Mouse (Mus musculus): ENCODE data around the gene Wnt1. TPM values are rescaled to one million over a fixed set of nuclear protein-coding genes. Genes with fewer than 3 reads are reported as not detected.
A peak's percentile ranks its signal among the peaks of the same experiment; 100 is the strongest.

Gene Wnt1
- polyA plus RNA-seq, 1 experiment from 2014 or later: 0.06 TPM

DNA sequence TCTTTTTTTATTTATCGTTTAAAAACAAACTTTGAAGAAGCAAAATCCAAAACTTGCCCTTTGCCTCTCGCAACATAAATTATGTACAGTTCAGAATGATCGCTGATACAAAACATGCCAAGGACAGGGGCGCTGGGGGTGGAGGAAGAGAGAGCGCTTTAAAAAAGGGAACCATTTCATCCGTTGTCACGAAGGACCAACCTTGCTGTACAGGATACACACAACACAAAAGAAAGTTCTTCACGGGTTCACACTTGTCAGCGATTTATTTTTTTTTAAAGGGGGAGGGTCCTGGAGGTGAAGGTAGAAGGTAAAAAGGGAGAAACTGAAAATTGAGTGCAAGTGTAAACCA, 42.0 kb downstream of the Wnt1 start:
- ATAC-seq (ENCODE audit: insufficient number of reproducible peaks, low FRiP score, low TSS enrichment, low read depth): no peak
- Histone ChIP-seq H3K9me3 (no peaks in the 10 kb centered on the region), H3K27me3 (no peaks in the 10 kb centered on the region), H3K27ac (peak overlapping the region; percentile 97), H3K4me2 (peak overlapping the region; percentile 52), H3K9ac (0 out of 2 replicates have a peak overlapping the region, but pooled peaks have one; percentile 17), H3K4me1 (peaks cover 20% of the 10 kb centered on the region), H3K4me3 (peak overlapping the region; percentile 76), H3K36me3 (peaks cover 55% of the 10 kb centered on the region)
- WGBS: 10% methylated on average over 9 of the region's 9 CpGs

DNA sequence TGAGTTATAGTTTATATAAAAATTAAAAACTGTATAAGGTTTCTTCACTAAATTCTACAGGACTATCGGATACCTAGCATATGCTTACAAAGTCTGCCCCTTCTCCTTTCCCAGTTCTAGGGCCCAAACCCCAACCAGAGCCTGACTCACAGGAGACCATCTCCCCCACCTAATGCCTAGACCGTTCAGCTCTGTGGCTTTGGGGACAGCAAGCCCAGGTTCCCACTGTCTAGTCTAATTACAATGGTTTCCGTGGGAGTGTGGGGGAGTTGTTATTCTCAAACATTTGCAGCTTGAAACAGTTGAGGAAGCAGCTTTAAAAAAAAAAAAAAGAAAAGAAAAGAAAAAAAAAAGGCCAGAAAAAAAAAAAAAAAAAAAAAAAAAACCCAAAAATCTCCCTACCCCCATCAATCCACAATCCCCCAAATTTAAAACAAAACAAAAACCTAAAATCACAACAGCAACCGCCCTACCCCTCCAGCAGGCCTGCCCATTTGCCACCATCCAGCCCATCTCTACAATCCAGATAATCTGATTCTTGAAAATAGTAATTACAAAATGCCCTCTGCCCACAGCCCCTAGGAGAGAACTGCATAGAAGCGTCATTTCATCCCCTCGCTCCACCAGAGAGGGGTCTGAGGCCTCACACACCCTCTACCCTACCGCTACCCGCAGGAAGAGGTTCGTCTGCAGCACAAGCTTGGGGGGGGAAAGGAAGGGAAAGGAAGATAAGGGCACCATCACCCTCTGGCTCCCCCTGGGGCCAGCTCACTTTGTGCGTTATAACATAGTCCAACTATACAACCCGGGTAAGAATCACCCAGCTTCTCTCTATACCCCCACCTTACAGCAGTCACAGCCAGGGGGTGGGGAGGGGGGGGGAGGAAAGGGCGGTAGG, 42.8 kb downstream of the Wnt1 start:
- H3K4me3 ChIP-seq: 0 out of 2 replicates have a peak overlapping the region, but pooled peaks have one; percentile 76
- H3K4me2 ChIP-seq: no peak overlapping the region
- peaks cover 20% of the 10 kb centered on the region for H3K4me1 ChIP-seq
- H3K36me3 ChIP-seq: peaks cover 56% of the 10 kb centered on the region
- no peak overlapping the region for H3K9ac ChIP-seq
- H3K27ac ChIP-seq: peak overlapping the region; percentile 97
- no peaks in the 10 kb centered on the region for H3K27me3 ChIP-seq
- H3K9me3 ChIP-seq: no peaks in the 10 kb centered on the region
- ATAC-seq (ENCODE audit: insufficient number of reproducible peaks, low FRiP score, low TSS enrichment, low read depth): no peak
- 59% methylated on average over 12 of the region's 12 CpGs for WGBS

DNA sequence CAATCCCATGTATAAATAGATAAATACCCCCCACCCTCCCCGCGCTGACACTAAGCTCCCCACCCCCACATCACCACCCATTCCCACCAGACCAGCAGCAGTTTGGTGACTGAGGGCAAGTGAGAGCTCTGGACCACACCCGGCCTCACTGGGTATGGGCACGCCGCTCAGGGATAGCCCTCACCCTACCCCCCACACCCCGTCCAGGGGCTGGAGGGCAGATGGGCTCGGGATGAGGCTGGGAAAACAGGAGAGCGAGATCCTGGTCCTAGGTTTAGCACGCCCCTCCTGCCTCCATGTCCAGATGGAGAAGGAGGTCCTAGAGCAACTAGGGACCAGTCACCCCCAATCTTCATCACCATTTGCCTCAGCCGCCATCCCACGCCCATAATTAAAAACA, 43.6 kb downstream of the Wnt1 start:
- no peaks in the 10 kb centered on the region for H3K9me3 ChIP-seq
- H3K9ac ChIP-seq: no peak overlapping the region
- H3K4me3 ChIP-seq: no peak overlapping the region
- H3K4me1 ChIP-seq: peaks cover 20% of the 10 kb centered on the region
- no peak for ATAC-seq (ENCODE audit: insufficient number of reproducible peaks, low FRiP score, low TSS enrichment, low read depth)
- peaks cover 59% of the 10 kb centered on the region for H3K36me3 ChIP-seq
- peak overlapping the region; percentile 59; the same call in 1 of the 2 replicates for H3K27ac ChIP-seq
- H3K27me3 ChIP-seq: no peaks in the 10 kb centered on the region
- whole genome bisulfite sequencing: 81% methylated on average over 11 of the region's 11 CpGs
- H3K4me2 ChIP-seq: no peak overlapping the region

DNA sequence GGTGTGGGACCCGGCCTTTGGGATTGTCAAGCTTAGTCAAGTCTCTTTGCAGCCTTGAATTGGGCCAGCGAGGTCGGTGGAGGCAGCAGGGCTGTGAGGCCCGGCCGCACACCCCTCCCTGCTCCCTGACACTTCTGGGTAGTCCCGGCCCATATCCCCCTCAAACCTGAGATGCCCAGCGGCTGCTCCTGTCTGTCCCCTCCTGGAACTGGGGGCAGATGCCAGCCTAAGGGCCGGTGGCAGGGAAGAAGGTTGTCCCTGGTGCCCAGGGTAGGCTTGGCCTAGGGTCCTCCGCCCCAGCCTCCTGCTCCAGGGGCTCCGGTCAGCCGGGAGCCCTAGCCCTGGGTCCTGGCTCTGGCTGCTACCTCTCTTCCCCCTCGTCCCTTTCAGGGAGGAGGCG, 44.4 kb downstream of the Wnt1 start:
- no peak overlapping the region for H3K4me3 ChIP-seq
- H3K27ac ChIP-seq: peak overlapping the region; percentile 22; the same call in 1 of the 2 replicates
- H3K4me1 ChIP-seq: peaks cover 19% of the 10 kb centered on the region
- no peaks in the 10 kb centered on the region for H3K27me3 ChIP-seq
- WGBS: 84% methylated on average over 13 of the region's 13 CpGs
- H3K4me2 ChIP-seq: no peak overlapping the region
- ATAC-seq (ENCODE audit: insufficient number of reproducible peaks, low FRiP score, low TSS enrichment, low read depth): no peak
- H3K36me3 ChIP-seq: peaks cover 64% of the 10 kb centered on the region
- no peaks in the 10 kb centered on the region for H3K9me3 ChIP-seq
- no peak overlapping the region for H3K9ac ChIP-seq

DNA sequence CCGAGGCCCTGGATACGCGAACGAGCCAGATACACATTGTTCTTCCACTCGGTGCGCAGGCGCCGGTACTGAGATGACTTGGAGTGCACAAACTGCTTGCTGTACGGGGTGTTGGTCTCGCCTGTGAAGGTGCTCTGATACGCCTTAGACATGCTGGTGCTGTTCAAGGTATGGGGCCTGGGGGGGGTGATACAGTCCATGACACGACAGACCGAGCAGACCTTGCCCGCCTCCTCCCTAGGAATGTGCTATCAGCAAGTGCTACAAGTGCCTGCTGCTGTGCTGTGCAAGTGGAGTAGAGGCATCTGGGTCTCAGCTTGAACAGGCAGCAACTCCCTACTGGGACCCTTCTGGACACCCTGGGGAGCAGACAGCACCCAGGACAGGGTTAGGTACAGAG, 45.6 kb downstream of the Wnt1 start:
- H3K4me2 ChIP-seq: no peak overlapping the region
- peaks cover 8% of the 10 kb centered on the region for H3K4me1 ChIP-seq
- WGBS: 91% methylated on average over 14 of the region's 14 CpGs
- peaks cover 75% of the 10 kb centered on the region for H3K36me3 ChIP-seq
- no peak for ATAC-seq (ENCODE audit: insufficient number of reproducible peaks, low FRiP score, low TSS enrichment, low read depth)
- H3K27me3 ChIP-seq: no peaks in the 10 kb centered on the region
- H3K4me3 ChIP-seq: no peak overlapping the region
- no peak overlapping the region for H3K27ac ChIP-seq
- no peak overlapping the region for H3K9ac ChIP-seq
- no peaks in the 10 kb centered on the region for H3K9me3 ChIP-seq

DNA sequence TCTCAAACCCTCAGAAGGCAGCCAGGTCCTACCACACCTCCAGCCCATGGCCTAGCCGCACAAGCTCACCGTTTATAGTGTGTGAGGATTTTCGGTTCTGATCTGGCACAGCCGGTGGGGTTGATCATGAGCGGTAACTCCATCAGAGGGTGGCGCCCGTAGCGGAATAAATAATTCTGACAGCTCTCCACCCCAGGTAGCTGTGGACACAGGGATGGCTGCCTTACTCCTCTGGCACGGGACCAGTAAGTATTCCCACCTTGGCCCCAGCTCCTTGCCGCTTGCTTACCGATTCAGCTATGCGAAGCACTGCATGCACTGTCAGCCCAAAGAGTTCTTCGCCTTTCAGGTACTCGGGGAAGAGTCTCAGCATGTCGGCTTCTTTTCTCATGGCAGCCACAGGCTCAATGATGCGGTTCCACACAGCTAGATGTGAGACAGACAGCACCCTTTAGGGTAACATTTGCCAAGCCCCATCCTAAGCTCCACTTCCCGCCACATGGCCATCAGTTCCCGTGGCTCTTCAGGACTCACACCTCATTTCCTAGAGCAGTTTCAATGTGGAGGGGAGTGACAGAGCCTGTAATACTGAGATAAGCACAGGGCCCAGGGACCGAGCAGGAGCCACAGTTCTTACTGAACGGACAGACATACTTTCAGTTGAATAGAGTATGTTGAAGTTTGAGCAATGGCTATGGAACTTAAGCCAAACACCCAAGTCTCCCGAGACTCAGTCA, 47.5 kb downstream of the Wnt1 start:
- Histone ChIP-seq H3K4me2 (no peak overlapping the region), H3K27me3 (no peaks in the 10 kb centered on the region), H3K9ac (no peak overlapping the region), H3K4me1 (peaks cover 3% of the 10 kb centered on the region), H3K4me3 (no peak overlapping the region), H3K36me3 (peaks cover 94% of the 10 kb centered on the region), H3K9me3 (no peaks in the 10 kb centered on the region), H3K27ac (no peak overlapping the region)
- ATAC-seq (ENCODE audit: insufficient number of reproducible peaks, low FRiP score, low TSS enrichment, low read depth): no peak
- 90% methylated on average over 21 of the region's 21 CpGs for WGBS

DNA sequence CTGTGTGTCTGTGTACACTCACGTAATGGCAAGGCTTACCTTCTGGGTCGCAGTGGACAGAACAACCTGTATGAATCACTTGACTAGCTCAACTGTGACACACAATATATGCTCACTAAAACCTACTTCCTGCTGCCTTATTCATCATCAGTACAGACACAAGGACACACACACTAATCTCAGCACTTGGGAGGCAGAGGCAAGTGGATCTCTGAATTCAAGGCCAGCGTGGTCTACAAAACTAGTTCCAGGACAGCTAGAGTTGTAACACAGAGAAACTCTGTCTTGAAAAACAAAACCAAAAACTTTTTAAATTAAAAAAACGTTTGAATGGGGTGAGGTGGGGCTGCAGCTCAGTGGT, 48.1 kb downstream of the Wnt1 start:
- no peak for ATAC-seq (ENCODE audit: insufficient number of reproducible peaks, low FRiP score, low TSS enrichment, low read depth)

DNA sequence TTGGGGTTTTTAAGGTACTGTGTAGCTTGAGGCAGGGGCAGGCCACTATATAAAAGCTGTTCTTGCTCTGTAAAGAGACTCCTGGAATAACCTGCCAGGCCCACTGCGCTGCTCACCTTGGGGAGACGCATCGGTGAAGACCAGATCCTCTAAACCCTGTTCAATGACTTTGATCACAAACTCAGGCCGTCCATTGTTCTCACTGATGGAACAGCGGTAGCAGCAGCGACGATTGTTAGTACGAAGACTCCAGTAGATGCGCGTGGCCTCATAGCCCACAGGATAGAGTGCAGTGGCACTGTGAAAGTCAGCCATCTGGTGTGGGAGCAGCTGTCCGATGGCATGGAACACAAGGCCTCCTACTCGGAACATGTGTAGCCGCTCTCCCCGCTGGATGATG, 49.5 kb downstream of the Wnt1 start:
- no peak for ATAC-seq (ENCODE audit: insufficient number of reproducible peaks, low FRiP score, low TSS enrichment, low read depth)
- Histone ChIP-seq H3K36me3 (peaks cover 100% of the 10 kb centered on the region), H3K27me3 (no peaks in the 10 kb centered on the region), H3K9ac (no peak overlapping the region), H3K4me2 (no peak overlapping the region), H3K4me1 (no peaks in the 10 kb centered on the region), H3K27ac (no peak overlapping the region), H3K9me3 (no peaks in the 10 kb centered on the region), H3K4me3 (no peak overlapping the region)
- whole genome bisulfite sequencing: 94% methylated on average over 14 of the region's 14 CpGs

More for the DNA sequence above, 48.1 kb downstream of the Wnt1 start:
- no peaks in the 10 kb centered on the region for H3K27me3 ChIP-seq
- no peaks in the 10 kb centered on the region for H3K9me3 ChIP-seq
- no peak overlapping the region for H3K4me2 ChIP-seq
- H3K27ac ChIP-seq: no peak overlapping the region
- H3K36me3 ChIP-seq: peaks cover 99% of the 10 kb centered on the region
- H3K4me3 ChIP-seq: no peak overlapping the region
- no peak overlapping the region for H3K9ac ChIP-seq
- 74% methylated on average over 4 of the region's 4 CpGs for WGBS
- H3K4me1 ChIP-seq: peaks cover 2% of the 10 kb centered on the region; the same call in 1 of the 2 replicates

DNA sequence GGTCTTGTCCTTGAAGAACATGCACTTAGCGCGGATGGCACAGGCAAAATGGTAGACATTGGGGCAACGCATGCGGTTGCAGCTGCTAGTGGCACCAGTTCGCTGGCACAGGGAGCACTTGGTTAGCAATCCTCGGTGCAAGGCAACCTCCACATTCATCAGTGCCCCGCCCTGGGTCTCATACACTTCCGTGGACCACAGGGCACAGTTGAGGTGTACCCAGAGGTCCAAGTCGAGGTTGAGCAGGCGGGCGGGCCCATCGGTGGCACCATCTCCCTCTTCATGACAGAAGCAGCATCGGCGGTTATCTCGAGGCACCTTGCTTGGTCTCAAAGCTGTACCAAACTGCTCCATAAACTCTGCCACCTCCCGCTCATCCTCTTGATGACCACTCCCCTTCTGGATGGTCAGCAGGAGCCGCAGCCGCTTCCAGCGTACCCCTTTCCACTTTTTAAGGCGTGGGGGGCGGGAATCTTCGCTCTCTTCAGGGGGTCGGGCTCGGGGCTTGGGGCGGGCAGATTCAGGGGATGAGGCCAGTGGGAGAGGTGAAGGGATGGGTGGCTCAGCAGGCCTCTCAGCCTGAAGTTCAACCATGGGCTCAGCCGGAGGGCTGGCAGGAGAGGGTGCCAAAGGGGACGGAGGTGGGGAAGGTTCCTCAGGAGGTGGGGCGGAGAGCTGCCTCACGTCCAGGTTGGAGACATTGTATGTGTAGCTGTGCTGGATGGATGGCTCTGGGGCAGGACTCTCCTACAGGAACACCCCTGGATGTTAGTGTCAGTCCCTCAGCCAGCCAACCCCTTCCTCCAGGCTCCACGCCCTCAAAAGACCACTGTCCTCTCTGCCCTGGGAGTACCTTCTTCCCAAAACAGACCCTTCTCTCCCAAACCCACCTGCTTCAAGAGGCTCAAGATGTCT, 50.3 kb downstream of the Wnt1 start:
- Histone ChIP-seq H3K4me1 (no peaks in the 10 kb centered on the region), H3K27me3 (no peaks in the 10 kb centered on the region), H3K9ac (no peak overlapping the region), H3K9me3 (no peaks in the 10 kb centered on the region), H3K4me2 (no peak overlapping the region), H3K4me3 (no peak overlapping the region), H3K36me3 (peaks cover 100% of the 10 kb centered on the region), H3K27ac (no peak overlapping the region)
- ATAC-seq (ENCODE audit: insufficient number of reproducible peaks, low FRiP score, low TSS enrichment, low read depth): no peak
- WGBS: 92% methylated on average over 30 of the region's 30 CpGs

Data from limb, embryonic 15.5 days (tissue).